Mouse (Mus musculus): Measurements from ENCODE around the gene 1300017J02Rik.

Gene 1300017J02Rik

DNA sequence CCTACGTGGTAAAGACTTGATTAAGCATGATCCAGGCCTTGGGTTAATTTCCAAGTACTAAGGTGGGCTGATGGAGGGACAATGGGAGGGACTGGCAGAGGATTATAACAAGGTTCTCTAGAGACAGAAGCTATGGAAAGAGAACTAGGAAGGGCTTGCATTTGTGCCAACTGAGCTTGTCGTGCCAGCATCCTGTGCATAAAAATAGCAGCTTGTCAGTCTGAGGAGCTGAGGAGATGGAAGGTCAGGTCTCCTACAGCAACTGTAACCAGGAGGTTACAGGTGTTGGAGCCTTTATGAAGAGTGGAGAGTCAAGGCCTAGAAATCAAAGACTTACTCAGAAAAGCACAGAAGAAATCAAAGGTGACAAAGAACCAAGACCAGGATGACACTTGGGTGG lies 91.3 kb downstream of the 1300017J02Rik start:
- no peak for DNase-seq (ENCODE audit: low spot score in 2 of 2)

DNA sequence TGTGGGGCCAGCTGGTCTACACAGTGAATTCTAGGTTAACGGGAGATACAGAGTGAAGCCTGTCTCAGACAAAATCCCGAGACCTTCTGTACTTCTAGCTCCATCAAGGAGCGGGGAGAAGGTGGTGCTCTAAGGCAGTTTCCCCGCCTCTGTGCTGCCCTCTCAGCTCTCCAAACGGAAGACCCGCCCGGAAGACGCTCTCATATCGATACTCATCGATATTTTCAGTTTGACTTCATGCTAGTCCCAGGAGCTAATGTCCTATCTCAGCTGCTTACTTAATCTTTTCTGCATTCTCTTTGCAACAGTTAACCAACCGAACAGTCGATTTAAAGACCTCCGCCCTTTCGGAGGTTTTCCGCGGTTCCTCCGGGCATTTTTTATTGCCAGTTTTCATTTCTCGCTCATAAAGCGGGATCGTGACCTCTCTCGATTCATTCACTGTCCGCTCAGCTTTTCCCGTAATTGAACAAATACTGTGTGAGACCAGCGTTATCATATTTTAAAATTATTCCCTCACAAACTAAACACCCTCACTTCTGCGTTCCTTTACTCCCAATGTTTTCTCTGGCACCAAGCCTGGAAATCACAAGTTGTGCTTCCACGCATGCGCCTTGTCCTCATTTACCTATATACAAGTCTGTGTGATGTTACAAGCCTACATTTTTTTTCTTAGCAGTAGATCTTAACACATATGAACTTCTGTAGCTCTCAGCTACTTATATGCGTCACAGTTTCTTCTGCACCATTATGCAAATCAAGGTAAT lies 92.0 kb downstream of the 1300017J02Rik start:
- DNase-seq (ENCODE audit: low spot score in 2 of 2), result no peak

DNA sequence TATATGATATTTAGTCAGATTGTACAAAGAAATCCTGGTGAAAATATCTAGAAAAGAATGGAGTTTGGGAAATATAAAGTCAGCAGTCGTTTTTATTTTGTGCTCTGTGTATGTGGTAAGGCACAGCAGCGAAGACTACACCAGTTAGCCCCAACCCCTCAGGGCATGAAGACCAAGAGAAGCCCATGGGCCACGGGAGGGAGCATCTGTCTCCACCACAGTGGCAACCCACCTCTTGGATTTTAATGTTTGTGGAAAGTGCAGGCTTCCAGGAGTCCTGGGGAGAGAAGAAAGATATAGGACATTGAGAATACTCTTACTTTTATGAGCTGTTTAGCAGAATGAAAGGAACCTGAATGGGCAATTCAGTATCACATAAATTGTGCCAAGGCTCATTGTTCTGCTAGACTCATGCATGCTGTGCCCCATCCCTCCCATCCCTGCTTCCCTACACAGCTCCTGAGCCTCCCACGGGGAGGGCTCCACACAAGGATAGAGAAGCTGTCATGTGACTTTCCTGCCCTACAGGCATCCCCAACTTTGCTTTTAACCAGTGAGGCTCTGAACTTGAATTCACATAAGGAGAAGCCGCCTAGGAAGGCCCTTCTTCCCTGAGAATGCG lies 96.0 kb downstream of the 1300017J02Rik start:
- DNase-seq (ENCODE audit: low spot score in 2 of 2), result no peak

- peak in 1 of 2 experiments; percentile 57 for DNase-seq (ENCODE audit: low spot score in 2 of 2)
These were observed 97.0 kb downstream of the 1300017J02Rik start for GRCm38 (mm10) chr9:103207846-103208245.

GRCm38 (mm10) chr9:103205786-103206185 lies 99.1 kb downstream of the 1300017J02Rik start:
- no peak for DNase-seq (ENCODE audit: low spot score in 2 of 2)

DNA sequence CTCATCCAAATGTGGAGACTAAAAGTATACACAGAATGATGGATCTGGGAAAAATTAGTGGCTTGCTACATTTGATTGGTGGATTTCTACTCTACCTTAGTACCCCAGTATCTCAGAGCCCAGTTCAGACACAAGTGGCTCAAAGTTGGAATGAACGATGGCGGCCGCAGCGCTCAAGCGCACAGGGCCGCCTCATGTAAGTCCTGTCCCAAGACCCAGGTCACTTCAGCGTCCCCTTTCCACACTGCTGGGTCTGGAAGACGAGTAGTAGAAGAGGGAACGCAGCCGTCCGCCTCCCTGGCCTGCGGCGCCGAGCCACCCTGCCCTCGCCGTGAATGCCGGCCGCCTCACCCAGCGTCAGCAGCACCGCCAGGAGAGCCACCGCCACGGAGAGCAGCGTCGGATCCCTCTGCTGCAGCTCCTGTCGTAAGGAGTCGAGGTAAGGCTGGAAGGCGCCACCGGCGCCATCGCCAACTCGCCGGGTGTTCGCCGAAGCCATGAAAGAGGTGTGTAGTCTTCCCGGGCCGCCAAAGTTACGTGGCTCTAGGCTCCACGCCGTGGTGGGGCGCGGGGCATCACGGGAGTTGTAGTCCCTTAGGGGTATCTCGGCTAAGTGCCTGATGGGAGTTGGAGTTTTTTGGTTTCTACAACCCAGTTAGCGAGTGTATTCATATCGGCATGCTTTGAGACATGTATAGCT lies 103.2 kb downstream of the 1300017J02Rik start, which contains the start of gene Srprb:
TSS of gene Srprb (minus strand) at position 577 of the 700 bp plus-strand sequence.
- peak; percentile 84 to 90 for DNase-seq (ENCODE audit: low spot score in 2 of 2)
